Mouse (Mus musculus) liver, adult 2 months (tissue): ENCODE measurements around the gene Kdm2b. TPM values are rescaled to one million over a fixed set of nuclear protein-coding genes. Genes with fewer than 3 reads are reported as not detected.

ENCODE experiments used
- DNase-seq: peaks from one replicate; pipeline ENCODE4 v3.0.0-alpha.2; 2011; ENCODE audit warnings: low read depth, low spot score; ENCODE audit errors: extremely low read depth
- H3K27ac ChIP-seq: fragments of 200-500 bp; replicated peaks from 2 replicates; pipeline ENCODE4 v1.5.1; 2012; ENCODE audit warnings: low read depth, mild to moderate bottlenecking, control low read depth, inconsistent platforms, low read length; ENCODE audit not compliant: insufficient read depth
- H3K27me3 ChIP-seq: fragments of 200-500 bp; 2 replicates; pipeline ENCODE4 v1.6.1; 2012; ENCODE audit warnings: mild to moderate bottlenecking, moderate library complexity, low read length, inconsistent platforms; ENCODE audit not compliant: control insufficient read depth, insufficient read depth
- H3K36me3 ChIP-seq: fragments of 200-500 bp; 2 replicates; pipeline ENCODE4 v1.6.1; 2012; ENCODE audit warnings: low read length, inconsistent platforms; ENCODE audit not compliant: control insufficient read depth, insufficient read depth
- H3K4me1 ChIP-seq: fragments of 200-500 bp; 2 replicates; pipeline ENCODE4 v1.6.1; 2011; ENCODE audit warnings: low read length; ENCODE audit not compliant: control insufficient read depth, insufficient read depth
- H3K4me3 ChIP-seq: fragments of 200-500 bp; 2 replicates; pipeline ENCODE4 v1.5.1; 2011; ENCODE audit warnings: low read depth, mild to moderate bottlenecking, control low read depth, low read length, moderate library complexity; ENCODE audit not compliant: insufficient read depth
- H3K79me2 ChIP-seq: fragments of 200-500 bp; 2 replicates; pipeline ENCODE4 v1.6.1; 2012; ENCODE audit warnings: inconsistent platforms, mild to moderate bottlenecking, low read length, moderate library complexity; ENCODE audit not compliant: control insufficient read depth, insufficient read depth
- H3K9ac ChIP-seq: fragments of 200-500 bp; 2 replicates; pipeline ENCODE4 v1.6.1; 2012; ENCODE audit warnings: low read depth, mild to moderate bottlenecking, control low read depth, inconsistent platforms, low read length
- CTCF ChIP-seq: fragments of 200-500 bp; IDR thresholded peaks from 2 replicates; pipeline ENCODE4 v1.5.1; 2011; ENCODE audit warnings: low read depth, low read length, control low read depth
- POLR2A ChIP-seq: fragments of 200-500 bp; IDR thresholded peaks from 2 replicates; pipeline ENCODE4 v1.6.1; 2011; ENCODE audit warnings: low read length, control low read depth; ENCODE audit not compliant: insufficient read depth; ENCODE audit errors: extremely low read depth
- WGBS: fragments of 180-500 bp; shearing (Covaris S2); methylation state at CpG from one replicate; pipeline ENCODE4 v1.1.7; 2018; 5-methylcytosine and 5-hydroxymethylcytosine counted together
- polyA plus RNA-seq: library from polyadenylated mRNA; depleted of rRNA; stranded (reverse); fragments of >200 nt; gene quantifications from 2 replicates; pipeline ENCODE4 v1.2.3, GENCODE M21; 2012
- total RNA-seq: library from RNA; depleted of rRNA; stranded (reverse); fragments of >200 nt; gene quantifications from 2 replicates; pipeline ENCODE4 v1.2.3, GENCODE M21; 2014

Gene Kdm2b
- total and polyA plus RNA-seq, 2 experiments = 3.0 to 7.1 TPM

- DNase-seq = no peak
- Histone ChIP-seq H3K4me3 (no peak overlapping the region), H3K27me3 (no peaks in the 10 kb centered on the region), H3K79me2 (no peaks in the 10 kb centered on the region), H3K36me3 (no peaks in the 10 kb centered on the region), H3K9ac (no peak overlapping the region), H3K27ac (no peak overlapping the region), H3K4me1 (peaks cover 6% of the 10 kb centered on the region; the same call in 1 of the 2 replicates)
- WGBS = 70% methylated on average over 11 of the region's 11 CpGs
- TF ChIP-seq POLR2A = no peak
- no peak for TF ChIP-seq CTCF
These were observed 20.2 kb upstream of the Kdm2b start for GRCm38 (mm10) chr5:123009873-123010272.

GRCm38 (mm10) chr5:123008877-123009493 is 19.4 kb upstream of the Kdm2b start:
- no peak for DNase-seq
- TF ChIP-seq CTCF (no peak), POLR2A (no peak)
- Histone ChIP-seq H3K79me2 (no peaks in the 10 kb centered on the region), H3K36me3 (no peaks in the 10 kb centered on the region), H3K4me3 (no peak overlapping the region), H3K4me1 (peaks cover 2% of the 10 kb centered on the region; the same call in 1 of the 2 replicates), H3K9ac (no peak overlapping the region), H3K27ac (no peak overlapping the region), H3K27me3 (no peaks in the 10 kb centered on the region)
- 49% methylated on average over 7 of the region's 7 CpGs for WGBS

DNA sequence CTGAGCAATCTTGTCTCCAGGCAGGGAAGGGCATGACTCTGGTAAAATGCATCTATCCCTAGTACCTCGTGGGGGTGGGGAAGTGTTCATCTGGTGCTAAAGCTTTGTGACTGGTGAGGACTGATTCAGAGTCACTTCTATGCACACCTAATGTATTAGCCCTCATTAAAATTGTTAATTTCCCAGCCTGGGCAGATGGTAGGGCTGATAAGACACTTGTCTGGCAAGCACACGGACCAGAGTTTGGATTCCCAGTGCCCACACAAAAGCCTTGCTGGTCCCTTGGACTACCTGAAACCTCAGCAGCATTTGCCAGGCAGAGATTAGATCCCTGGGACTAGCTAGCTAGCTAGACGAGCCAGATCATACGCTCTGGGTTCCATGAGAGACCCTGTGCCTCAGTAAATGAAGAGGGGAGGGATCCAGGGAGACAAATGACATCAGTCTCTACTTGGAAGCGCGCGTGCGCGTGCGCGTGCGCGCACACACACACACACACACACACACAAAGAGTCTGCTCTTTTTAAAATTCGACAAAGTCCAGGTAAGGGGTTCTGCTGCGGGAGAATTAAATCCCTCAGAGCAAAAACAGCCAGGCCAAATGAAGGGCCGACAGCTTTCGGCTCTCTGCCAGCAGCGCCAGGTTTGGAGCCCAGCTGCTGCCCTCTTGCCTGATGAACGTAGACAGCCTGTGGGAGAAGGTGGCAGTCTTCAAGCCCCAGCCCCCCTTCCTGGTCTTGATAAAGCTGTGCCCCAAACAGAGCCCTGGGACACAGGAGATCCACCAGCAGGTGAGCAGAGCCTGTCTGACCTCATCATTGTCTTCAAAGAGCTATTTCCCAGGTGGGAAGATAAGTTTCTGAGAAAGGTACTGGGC is 16.3 kb upstream of the Kdm2b start:
- Histone ChIP-seq H3K36me3 (no peaks in the 10 kb centered on the region), H3K79me2 (no peaks in the 10 kb centered on the region), H3K4me1 (peaks cover 8% of the 10 kb centered on the region), H3K27ac (no peak overlapping the region), H3K27me3 (no peaks in the 10 kb centered on the region), H3K9ac (no peak overlapping the region), H3K4me3 (no peak overlapping the region)
- no peak for TF ChIP-seq CTCF
- no peak for TF ChIP-seq POLR2A
- DNase-seq = no peak
- WGBS = 82% methylated on average over 19 of the region's 19 CpGs

GRCm38 (mm10) chr5:123000901-123001300 is 11.3 kb upstream of the Kdm2b start:
- no peaks in the 10 kb centered on the region for H3K79me2 ChIP-seq
- H3K4me1 ChIP-seq = peaks cover 8% of the 10 kb centered on the region
- H3K27me3 ChIP-seq = no peaks in the 10 kb centered on the region
- WGBS = 9% methylated on average over 1 of the region's 1 CpGs
- TF ChIP-seq CTCF (no peak), POLR2A (no peak)
- H3K4me3 ChIP-seq = no peak overlapping the region
- H3K27ac ChIP-seq = peak overlapping the region; percentile 88
- H3K9ac ChIP-seq = 0 out of 2 replicates have a peak overlapping the region, but pooled peaks have one; percentile 7
- no peaks in the 10 kb centered on the region for H3K36me3 ChIP-seq
- DNase-seq = peak; percentile 99

DNA sequence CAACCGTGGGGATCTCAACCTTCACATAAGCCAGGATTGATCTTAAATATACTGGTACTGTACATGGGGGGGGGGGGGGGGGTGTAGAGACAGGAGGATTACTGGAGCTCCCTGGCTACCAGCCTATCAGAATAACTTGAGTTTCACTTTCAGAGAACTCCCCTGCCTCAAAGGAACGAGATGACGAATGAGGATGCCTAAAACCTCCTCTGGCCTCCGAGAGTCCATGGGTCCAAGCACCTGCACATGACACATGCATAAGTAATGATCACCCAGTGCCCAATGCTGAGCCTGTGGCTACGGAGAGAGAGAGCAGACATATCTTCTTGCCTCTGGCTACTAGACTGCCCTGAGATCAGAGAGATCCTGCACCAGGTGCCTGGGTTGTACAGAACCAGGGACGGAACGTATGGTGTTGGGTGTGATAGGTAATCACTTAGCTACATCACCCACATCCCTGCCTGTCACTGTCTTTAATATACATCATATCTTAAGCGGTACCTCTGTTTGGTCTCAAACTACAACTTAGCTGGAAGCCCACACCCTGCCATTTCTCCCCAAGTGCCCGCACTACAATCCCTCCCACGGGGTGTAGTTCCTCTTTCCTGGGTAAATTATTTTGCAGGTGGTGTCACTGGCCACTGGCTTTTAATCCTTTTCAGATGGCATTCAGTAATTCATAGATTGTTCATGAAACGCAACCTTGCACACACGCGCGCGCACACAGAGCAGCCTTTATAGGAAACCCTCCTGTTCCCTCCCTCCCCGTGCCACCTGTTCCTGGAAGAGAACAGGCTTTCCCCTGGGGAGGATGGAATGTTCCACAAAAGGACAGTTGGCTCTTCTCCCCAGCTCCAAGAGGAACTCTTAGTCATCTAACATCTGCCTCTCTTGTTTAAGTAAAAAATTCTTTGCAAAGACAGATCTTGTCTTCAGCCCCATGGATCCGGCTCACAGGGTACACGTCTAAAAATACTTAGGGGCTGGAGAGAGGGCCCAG is 7.9 kb upstream of the Kdm2b start:
- H3K27ac ChIP-seq = no peak overlapping the region
- no peaks in the 10 kb centered on the region for H3K79me2 ChIP-seq
- H3K4me1 ChIP-seq = peaks cover 6% of the 10 kb centered on the region
- H3K36me3 ChIP-seq = no peaks in the 10 kb centered on the region
- no peak overlapping the region for H3K4me3 ChIP-seq
- WGBS = 89% methylated on average over 18 of the region's 18 CpGs
- H3K27me3 ChIP-seq = no peaks in the 10 kb centered on the region
- no peak overlapping the region for H3K9ac ChIP-seq
- no peak for DNase-seq
- TF ChIP-seq CTCF = no peak
